Mouse (Mus musculus): ENCODE results near the gene Bst2.

Bst2 gene

GRCm38 (mm10) chr8:71485142-71486135 lies 51.8 kb downstream of the Bst2 start, which contains the start of gene Ano8:
Gene Ano8, minus strand, starts transcription at chr8:71485963.
- DNase-seq (ENCODE audit: low read depth, low spot score), result no peak

GRCm38 (mm10) chr8:71484736-71485135 lies 52.5 kb downstream of the Bst2 start:
- DNase-seq (ENCODE audit: low read depth, low spot score), result no peak
